Mouse (Mus musculus) left cerebral cortex, adult 8-10 months (tissue): ENCODE measurements around the gene Pipox. TPM values are rescaled to one million over a fixed set of nuclear protein-coding genes. Genes with fewer than 3 reads are reported as not detected.

ENCODE experiments used
- DNase-seq, 2 experiments: peaks; one replicate each; pipeline ENCODE4 v3.0.0; 2022; ENCODE audit warnings: low spot score in 2 of 2
- total RNA-seq, 4 experiments: library from RNA; stranded (reverse); gene quantifications; 2 replicates each; pipeline ENCODE4 v1.2.4; 2022

Gene Pipox
- total RNA-seq, 4 experiments from 2014 or later: 2.8 to 4.9 (median 2.9) TPM

- no peak for DNase-seq
Measured at GRCm38 (mm10) chr11:77884524-77885245, 9.2 kb downstream of the Pipox start.

- DNase-seq: no peak
Measured at GRCm38 (mm10) chr11:77876760-77877148, 17.1 kb downstream of the Pipox start.

- no peak for DNase-seq
Measured at GRCm38 (mm10) chr11:77875847-77876759, 17.8 kb downstream of the Pipox start.

DNA sequence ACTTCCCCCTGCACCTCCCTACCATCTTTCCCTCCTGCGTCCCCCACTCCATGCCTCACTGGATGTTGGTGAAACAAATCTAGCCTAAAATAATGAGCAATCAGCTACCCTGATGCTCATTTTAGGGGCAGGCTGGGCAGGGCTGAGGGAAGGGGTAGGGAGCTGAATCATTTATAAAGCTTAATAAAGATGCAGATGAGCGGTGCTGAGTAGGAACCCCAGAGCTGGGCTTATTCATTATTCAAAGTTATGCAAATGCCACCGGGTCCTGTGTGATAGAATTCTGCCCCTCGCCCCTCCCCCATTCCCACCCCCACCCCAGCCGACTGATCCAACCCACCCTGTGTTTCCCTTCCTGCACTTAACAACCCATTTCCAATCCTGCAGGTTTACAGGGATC lies 18.6 kb downstream of the Pipox start:
- no peak for DNase-seq

GRCm38 (mm10) chr11:77874685-77875231 lies 19.1 kb downstream of the Pipox start:
- DNase-seq: no peak

DNA sequence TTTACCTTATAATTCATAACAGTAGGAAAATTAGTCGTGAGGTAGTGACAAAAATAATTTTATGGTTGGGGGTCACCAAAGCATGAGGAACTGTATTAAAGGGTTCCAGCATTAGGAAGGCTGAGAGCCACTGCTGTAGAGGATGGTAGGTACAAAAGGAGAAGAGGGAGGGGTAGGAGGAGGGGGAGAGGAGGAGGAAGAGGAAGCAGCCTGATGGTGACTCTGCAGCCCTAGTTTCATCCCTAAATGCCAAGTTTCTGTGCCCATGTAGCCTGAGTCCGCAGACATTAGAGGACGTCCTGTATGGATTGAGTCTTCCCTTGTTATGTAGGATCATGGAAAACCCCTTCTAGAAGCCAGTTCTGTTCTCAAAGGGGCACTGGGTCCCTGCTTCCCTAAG lies 20.8 kb downstream of the Pipox start:
- no peak for DNase-seq

DNA sequence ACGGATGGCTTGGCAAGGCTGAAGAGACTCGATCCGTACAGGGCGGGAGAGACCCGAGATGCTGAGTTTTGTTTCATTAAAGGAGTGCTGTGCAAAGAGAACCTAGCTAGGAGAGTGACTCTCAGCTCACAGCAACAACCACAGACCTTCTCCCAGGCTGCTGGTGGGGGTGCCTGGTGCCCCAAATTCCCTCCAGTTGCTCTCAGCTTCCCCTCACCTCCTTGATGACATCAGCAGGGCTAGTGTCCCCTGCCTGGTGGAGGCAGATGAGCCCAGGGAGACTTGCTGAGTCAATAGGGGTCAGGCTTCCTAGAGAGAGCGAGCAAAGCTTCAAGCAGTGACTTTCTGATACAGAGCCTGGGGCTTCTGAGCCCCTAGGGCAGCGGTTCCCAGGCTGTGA lies 21.2 kb downstream of the Pipox start:
- DNase-seq: no peak

- peak in 1 of 2 experiments; percentile 73 for DNase-seq
Measured at GRCm38 (mm10) chr11:77872236-77872635, 21.7 kb downstream of the Pipox start.

DNA sequence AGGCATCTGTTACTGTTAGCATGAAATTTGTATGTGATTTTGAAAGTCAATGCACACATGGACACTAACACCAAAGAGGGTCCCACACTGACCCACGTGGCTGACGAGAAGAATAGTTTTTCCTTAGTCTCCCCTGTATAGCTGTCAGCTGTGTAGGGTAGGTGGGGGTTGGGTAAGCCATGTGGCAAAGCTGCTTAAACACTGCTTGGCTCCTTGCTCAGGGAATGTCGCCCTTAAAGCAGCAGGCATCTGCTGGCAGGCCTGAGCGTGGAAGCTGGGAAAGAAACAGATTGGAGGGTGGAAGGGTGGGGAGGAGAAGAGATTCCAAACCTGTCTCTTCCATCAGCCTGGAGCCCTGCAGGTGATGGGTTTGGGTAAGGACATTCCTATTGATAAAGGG lies 22.5 kb downstream of the Pipox start:
- DNase-seq: peak in 1 of 2 experiments; percentile 84

DNA sequence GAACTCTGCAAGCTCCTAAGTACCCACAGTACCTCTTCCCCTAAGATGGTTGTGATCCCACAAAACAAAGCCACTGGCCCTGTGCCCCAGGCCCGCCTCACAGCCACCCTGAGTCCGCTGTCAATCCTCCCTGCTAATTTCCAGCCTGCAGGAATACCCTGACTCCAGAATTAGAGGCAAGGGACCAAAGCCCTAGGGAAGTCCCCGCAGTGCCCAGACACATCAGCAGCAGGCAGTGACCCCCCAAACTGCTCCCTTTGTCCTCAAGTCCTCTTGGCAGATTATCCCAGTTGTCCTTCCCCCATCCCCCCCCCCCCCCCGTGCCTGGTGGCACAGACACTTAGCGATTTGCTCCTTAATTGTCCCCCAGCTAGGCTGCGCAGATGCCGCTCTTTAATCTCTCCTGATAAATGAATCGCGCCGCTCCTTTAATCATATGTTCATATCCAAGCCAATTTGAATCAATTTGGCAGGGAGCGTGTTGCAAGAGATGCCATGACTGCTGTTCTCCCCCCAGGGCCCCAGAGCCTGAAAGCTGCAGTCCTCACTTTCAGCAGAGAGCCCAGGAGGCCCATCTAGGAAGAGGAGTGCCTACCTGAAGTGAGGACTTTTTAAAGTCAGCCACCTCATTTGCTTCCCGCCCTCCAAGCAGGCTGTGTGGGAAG lies 26.3 kb downstream of the Pipox start:
- no peak for DNase-seq

- DNase-seq: no peak
Measured at GRCm38 (mm10) chr11:77864771-77865170, 29.1 kb downstream of the Pipox start.

- DNase-seq: no peak
Measured at GRCm38 (mm10) chr11:77862887-77863286, 31.0 kb downstream of the Pipox start.

DNA sequence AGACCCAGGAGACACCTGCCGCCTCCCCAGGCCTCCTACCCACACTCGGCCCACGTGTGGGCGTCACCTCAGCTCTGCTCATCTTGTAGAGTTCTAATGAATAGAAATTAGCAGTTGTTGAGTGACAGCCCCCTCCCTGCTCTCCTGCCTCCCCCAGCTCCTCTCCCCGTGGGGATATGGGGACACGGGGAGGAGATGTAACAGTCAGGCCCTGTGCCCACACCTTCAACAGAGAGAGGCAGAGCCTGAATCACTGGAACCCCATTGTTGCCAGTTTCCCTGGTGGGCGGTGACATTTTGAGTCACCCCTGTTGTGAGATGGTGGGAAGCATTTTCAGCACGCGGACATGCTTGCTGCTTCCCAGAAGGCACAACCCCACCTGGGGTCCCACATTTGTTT lies 32.9 kb downstream of the Pipox start:
- peak; percentile 50 to 81 for DNase-seq

DNA sequence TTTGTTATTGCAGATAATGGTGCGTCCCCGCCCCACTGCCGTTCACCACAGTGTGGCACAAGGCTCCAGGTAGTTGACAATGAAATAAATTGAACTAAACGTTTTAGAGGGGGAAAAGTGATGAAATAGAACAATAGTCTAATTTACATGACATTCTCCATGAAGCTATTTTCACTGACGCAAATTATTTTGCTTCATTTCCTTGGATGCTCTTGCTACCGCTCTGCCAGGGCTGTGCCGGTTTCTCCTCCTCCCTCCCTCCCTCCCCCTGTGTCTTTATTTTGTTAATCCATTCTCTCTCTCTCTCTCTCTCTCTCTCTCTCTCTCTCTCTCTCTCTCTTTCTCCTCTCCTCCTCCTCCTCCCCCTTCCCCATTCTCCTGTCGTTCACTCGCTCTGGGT lies 35.3 kb downstream of the Pipox start:
- DNase-seq: no peak

DNA sequence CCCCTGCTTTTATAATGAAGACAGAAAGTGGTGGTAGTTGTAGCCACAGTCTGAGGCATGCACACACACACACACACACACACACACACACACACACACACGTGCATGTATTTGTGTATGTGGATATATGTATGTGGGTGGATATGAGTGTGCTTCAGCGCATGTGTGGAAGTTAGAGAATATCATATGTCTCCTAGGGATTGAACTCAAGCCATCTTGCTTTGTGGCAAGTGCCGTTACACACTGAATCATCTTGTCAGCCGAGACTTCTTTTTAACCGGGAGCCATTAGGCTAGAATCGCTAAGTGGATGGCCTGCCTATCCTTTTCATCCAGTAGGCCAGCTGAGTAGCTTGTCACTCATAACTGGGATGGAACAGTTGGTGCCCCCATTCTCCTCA lies 36.8 kb downstream of the Pipox start:
- DNase-seq: no peak

GRCm38 (mm10) chr11:77855396-77855795 lies 38.5 kb downstream of the Pipox start:
- DNase-seq: no peak

GRCm38 (mm10) chr11:77854641-77855040 lies 39.3 kb downstream of the Pipox start:
- DNase-seq: no peak

DNA sequence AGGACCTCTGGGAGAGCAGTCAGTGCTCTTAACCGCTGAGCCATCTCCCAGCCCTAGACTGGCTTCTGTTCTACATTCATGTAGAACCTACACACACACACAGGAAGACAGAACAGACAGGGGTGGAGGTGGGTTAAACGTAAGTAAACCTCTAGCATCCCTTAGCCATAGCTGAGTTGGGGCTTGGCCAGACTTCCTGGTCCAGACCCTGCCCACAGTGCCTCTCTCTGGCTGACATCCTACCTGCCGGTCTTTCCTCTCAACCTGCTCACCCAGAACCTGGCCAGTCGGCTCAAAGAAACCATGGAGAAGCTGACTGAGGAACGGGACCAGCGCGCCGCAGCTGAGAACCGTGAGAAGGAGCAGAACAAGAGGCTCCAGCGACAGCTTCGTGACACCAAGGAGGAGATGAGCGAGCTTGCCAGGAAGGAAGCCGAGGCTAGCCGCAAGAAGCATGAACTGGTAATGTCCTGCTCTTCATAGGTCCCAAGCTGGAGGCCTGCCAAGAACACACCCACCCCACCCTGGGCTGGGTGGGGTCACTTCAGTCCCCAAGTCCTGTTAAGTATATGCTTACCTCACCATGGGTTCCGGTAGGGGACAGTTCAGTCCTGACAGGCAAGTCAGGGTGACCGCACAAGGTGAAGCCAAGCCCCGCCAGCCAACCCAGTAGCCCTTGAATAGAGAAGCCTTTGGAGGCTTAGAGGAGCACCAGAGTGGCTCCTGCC lies 40.8 kb downstream of the Pipox start:
- DNase-seq: no peak

GRCm38 (mm10) chr11:77852195-77852594 lies 41.7 kb downstream of the Pipox start:
- DNase-seq: no peak

GRCm38 (mm10) chr11:77851483-77852010 lies 42.3 kb downstream of the Pipox start:
- DNase-seq: no peak
